Comparison of ENCODE assay signal across 13 mouse cellular contexts in genomic region chr10:25362235-25362634, GRCm38 (mm10). TPM values are rescaled to one million over a fixed set of nuclear protein-coding genes. Genes with fewer than 3 reads are reported as not detected.
DNase-seq lines count a peak whose midpoint lies in the region; ATAC-seq lines count a peak whose summit lies in the region.
"Had no signal": no experiment of that assay in that cellular context is flagged by ENCODE, and none has a peak within 500 bp of the region (broad histone marks: within the 10 kb centered on the region; RNA-seq: fewer than 3 reads in every experiment).

No protein-coding gene starts in this region.

- H3K9me3 ChIP-seq in heart, embryonic 14.5 days (ENCODE audit: control insufficient read depth, low read length): no peaks in the 10 kb centered on the region
- no peaks in the 10 kb centered on the region for H3K9me3 ChIP-seq in lung, embryonic 16.5 days (ENCODE audit: control insufficient read depth, low read length)
- H3K9me3 ChIP-seq in intestine, embryonic 16.5 days (ENCODE audit: control insufficient read depth, low read length): no peaks in the 10 kb centered on the region
- H3K9me3 ChIP-seq in stomach, embryonic 16.5 days (replicated peaks; ENCODE audit: control insufficient read depth, low read length): no peaks in the 10 kb centered on the region
- H3K9me3 ChIP-seq: forebrain, embryonic 13.5 days had no signal

- H3K4me1 ChIP-seq in heart, embryonic 14.5 days (ENCODE audit: control insufficient read depth in 2 of 2, insufficient read depth in 2 of 2, low read length in 2 of 2): peaks cover 9 to 48% of the 10 kb centered on the region in 2 experiments
- peaks cover 39% of the 10 kb centered on the region for H3K4me1 ChIP-seq in lung, embryonic 16.5 days (replicated peaks; ENCODE audit: control insufficient read depth, insufficient read depth, low read length)
- peaks cover 9% of the 10 kb centered on the region; the same call in 1 of the 2 replicates for H3K4me1 ChIP-seq in intestine, embryonic 16.5 days (ENCODE audit: control insufficient read depth, insufficient read depth, low read length)
- H3K4me1 ChIP-seq in stomach, embryonic 16.5 days (ENCODE audit: control insufficient read depth, insufficient read depth, low read length): peaks cover 20% of the 10 kb centered on the region

- no peak overlapping the region for H3K27ac ChIP-seq in heart, embryonic 14.5 days (replicated peaks in 1 of 2; ENCODE audit: control insufficient read depth in 1 of 2, insufficient read depth in 1 of 2, low read depth in 2 of 2, low read length in 2 of 2)
- H3K27ac ChIP-seq in lung, embryonic 16.5 days (ENCODE audit: low read length): peak overlapping the region; percentile 31; the same call in 1 of the 2 replicates
- H3K27ac ChIP-seq in intestine, embryonic 16.5 days (ENCODE audit: low read length): no peak overlapping the region
- H3K27ac ChIP-seq in stomach, embryonic 16.5 days (ENCODE audit: low read length): no peak overlapping the region
- H3K27ac ChIP-seq: forebrain, embryonic 13.5 days had no signal

- peak overlapping the region in 1 of 2 experiments; percentile 5; a peak in 1 of 4 replicates for H3K4me3 ChIP-seq in heart, embryonic 14.5 days (ENCODE audit: control insufficient read depth in 1 of 2, insufficient read depth in 1 of 2, low read depth in 1 of 2, low read length in 2 of 2)
- H3K4me3 ChIP-seq in lung, embryonic 16.5 days (ENCODE audit: low read length): peak overlapping the region; percentile 87
- no peak overlapping the region; the same call in 1 of the 2 replicates for H3K4me3 ChIP-seq in intestine, embryonic 16.5 days (ENCODE audit: low read length)
- H3K4me3 ChIP-seq in stomach, embryonic 16.5 days (replicated peaks; ENCODE audit: low read length): peak overlapping the region; percentile 82
- H3K4me3 ChIP-seq: forebrain, embryonic 13.5 days had no signal

- WGBS in heart, embryonic 14.5 days: 34% methylated on average over 6 of the region's 6 CpGs
- WGBS in lung, embryonic 16.5 days: 27% methylated on average over 6 of the region's 6 CpGs
- WGBS in intestine, embryonic 16.5 days: 63% methylated on average over 6 of the region's 6 CpGs
- WGBS in stomach, embryonic 16.5 days: 49% methylated on average over 6 of the region's 6 CpGs

- no peaks in the 10 kb centered on the region for H3K36me3 ChIP-seq in heart, embryonic 14.5 days (ENCODE audit: control insufficient read depth, insufficient read depth, low read length)
- no peaks in the 10 kb centered on the region for H3K36me3 ChIP-seq in lung, embryonic 16.5 days (ENCODE audit: control insufficient read depth, insufficient read depth, low read length)
- no peaks in the 10 kb centered on the region for H3K36me3 ChIP-seq in intestine, embryonic 16.5 days (ENCODE audit: control insufficient read depth, insufficient read depth, low read length)
- H3K36me3 ChIP-seq in stomach, embryonic 16.5 days (ENCODE audit: control insufficient read depth, insufficient read depth, low read length): no peaks in the 10 kb centered on the region

- H3K9ac ChIP-seq in heart, embryonic 14.5 days (ENCODE audit: low read length): peak overlapping the region; percentile 2; the same call in 1 of the 2 replicates
- peak overlapping the region; percentile 51 for H3K9ac ChIP-seq in lung, embryonic 16.5 days (ENCODE audit: low read length)
- no peak overlapping the region for H3K9ac ChIP-seq in intestine, embryonic 16.5 days (ENCODE audit: low read depth, low read length)
- H3K9ac ChIP-seq in stomach, embryonic 16.5 days (ENCODE audit: low read length): peak overlapping the region; percentile 44; the same call in 1 of the 2 replicates
- H3K9ac ChIP-seq: forebrain, embryonic 13.5 days had no signal

- ATAC-seq in heart, embryonic 14.5 days (ENCODE audit: insufficient number of reproducible peaks, insufficient read depth, low FRiP score, low read depth): no peak
- ATAC-seq in lung, embryonic 16.5 days (ENCODE audit: low read depth): no peak
- no peak for ATAC-seq in intestine, embryonic 16.5 days
- ATAC-seq in stomach, embryonic 16.5 days (ENCODE audit: insufficient read depth, low FRiP score): no peak
- ATAC-seq: forebrain, embryonic 13.5 days had no signal

- DNase-seq in heart, adult 9 months (ENCODE audit: low spot score in 2 of 2): no peak
- no peak for DNase-seq in lung, postnatal 14 days
- no peak for DNase-seq in ovary, postnatal 14 days (ENCODE audit: low spot score)
- DNase-seq in urinary bladder, postnatal 25 days (ENCODE audit: low spot score): no peak
- DNase-seq: cerebellum, adult 8-10 months; kidney, adult 18-20 months; right cerebral cortex, postnatal 14 days; thymus, postnatal 14 days had no signal

- H3K4me2 ChIP-seq in heart, embryonic 14.5 days (ENCODE audit: low read length): peak overlapping the region; percentile 81
- H3K4me2 ChIP-seq in lung, embryonic 16.5 days (ENCODE audit: low read depth, low read length): peak overlapping the region; percentile 72
- H3K4me2 ChIP-seq in intestine, embryonic 16.5 days (ENCODE audit: low read depth, low read length): 0 out of 2 replicates have a peak overlapping the region, but pooled peaks have one; percentile 9
- H3K4me2 ChIP-seq in stomach, embryonic 16.5 days (ENCODE audit: low read depth, low read length): peak overlapping the region; percentile 78

- no peaks in the 10 kb centered on the region for H3K27me3 ChIP-seq in heart, embryonic 14.5 days (ENCODE audit: control insufficient read depth, insufficient read depth, low read length)
- H3K27me3 ChIP-seq in lung, embryonic 16.5 days (ENCODE audit: control insufficient read depth, insufficient read depth, low read depth, low read length): no peaks in the 10 kb centered on the region
- no peaks in the 10 kb centered on the region for H3K27me3 ChIP-seq in intestine, embryonic 16.5 days (replicated peaks; ENCODE audit: control insufficient read depth, insufficient read depth, low read length)
- no peaks in the 10 kb centered on the region for H3K27me3 ChIP-seq in stomach, embryonic 16.5 days (ENCODE audit: control insufficient read depth, insufficient read depth, low read length)
- H3K27me3 ChIP-seq: forebrain, embryonic 13.5 days had no signal

RNA-seq across cellular contexts. Expression of gene Epb41l2, which starts 2.6 kb away (rescaled TPM):
- polyA plus RNA-seq in heart, embryonic 14.5 days (2014; fragmentation: Nextera tagmentation; extraction: Ambion mirVana): 45.4 and 53.5 TPM in 2 replicates
- polyA plus RNA-seq in lung, embryonic 16.5 days (2015; fragmentation: Nextera tagmentation; extraction: Ambion mirVana): 84.4 and 95.3 TPM in 2 replicates
- polyA plus RNA-seq in intestine, embryonic 16.5 days (2015; fragmentation: Nextera tagmentation; extraction: Ambion mirVana): 34.6 and 34.7 TPM in 2 replicates
- 60.9 and 62.8 TPM in 2 replicates for polyA plus RNA-seq in stomach, embryonic 16.5 days (2015; fragmentation: Nextera tagmentation; extraction: Ambion mirVana)

RNA-seq across cellular contexts. Expression of gene Akap7, which starts 54.6 kb away (rescaled TPM):
- polyA plus RNA-seq in heart, embryonic 14.5 days (2014; fragmentation: Nextera tagmentation; extraction: Ambion mirVana): 42.0 and 43.3 TPM in 2 replicates
- polyA plus RNA-seq in lung, embryonic 16.5 days (2015; fragmentation: Nextera tagmentation; extraction: Ambion mirVana): 18.9 and 20.1 TPM in 2 replicates
- 27.6 and 32.1 TPM in 2 replicates for polyA plus RNA-seq in intestine, embryonic 16.5 days (2015; fragmentation: Nextera tagmentation; extraction: Ambion mirVana)
- 12.6 and 15.3 TPM in 2 replicates for polyA plus RNA-seq in stomach, embryonic 16.5 days (2015; fragmentation: Nextera tagmentation; extraction: Ambion mirVana)

Comparison
In these comparisons a context has a peak if more than half of its experiments do, and no peak if none do; other contexts are left out.
1. H3K4me2 ChIP-seq: peak in every context shown above with its lines; median percentile 81 in heart, embryonic 14.5 days; 78 in stomach, embryonic 16.5 days; 72 in lung, embryonic 16.5 days; 9 in intestine, embryonic 16.5 days.